Mouse (Mus musculus) erythroblast, embryonic 14.5 days (primary cell): ENCODE results near the gene BC004004.

Experiments used
- GATA1 ChIP-seq: IDR thresholded peaks from 2 replicates; pipeline ENCODE4 v1.6.1; 2012; ENCODE audit warnings: low read length, inconsistent platforms, mixed read lengths
- TAL1 ChIP-seq: IDR thresholded peaks from 3 replicates; pipeline ENCODE4 v1.6.1; 2012; ENCODE audit warnings: low read length, inconsistent platforms, mixed read lengths

GRCm38 (mm10) chr17:29262259-29262649, 6.3 kb upstream of the BC004004 start:
- TF ChIP-seq TAL1 (no peak), GATA1 (no peak)
